Mouse (Mus musculus) forebrain, embryonic 12.5 days (tissue): ENCODE measurements at regions not wholly inside any gene's neighbourhood (a gene's known extent, or its start where the extent isn't known, plus 50 kb on each side); places are given as distances from the start of the nearest gene placed in this dataset.
A peak's percentile ranks its signal among the peaks of the same experiment; 100 is the strongest.

Experiments used
- ATAC-seq: fragments of 200-750 bp; cut with Nextera tagmentation; 2 replicates; pipeline ENCODE4 v1.8.0; 2017; ENCODE audit warnings: moderate TSS enrichment; ENCODE audit not compliant: low FRiP score
- H3K27ac ChIP-seq: fragments of 300-500 bp; sonication (generic); 2 replicates; pipeline ENCODE4 v1.5.1; 2016; ENCODE audit warnings: mild to moderate bottlenecking
- H3K27me3 ChIP-seq: fragments of 300-500 bp; sonication (generic); 2 replicates; pipeline ENCODE4 v1.6.1; 2016; ENCODE audit warnings: mild to moderate bottlenecking
- H3K36me3 ChIP-seq: fragments of 300-500 bp; sonication (generic); replicated peaks from 2 replicates; pipeline ENCODE4 v1.6.1; 2016; ENCODE audit warnings: mild to moderate bottlenecking
- H3K4me1 ChIP-seq: fragments of 300-500 bp; sonication (generic); 2 replicates; pipeline ENCODE4 v1.6.1; 2016
- H3K4me2 ChIP-seq: fragments of 300-500 bp; sonication (generic); 2 replicates; pipeline ENCODE4 v1.6.1; 2016; ENCODE audit warnings: mild to moderate bottlenecking, moderate library complexity
- H3K4me3 ChIP-seq: fragments of 300-500 bp; sonication (generic); replicated peaks from 2 replicates; pipeline ENCODE4 v1.5.1; 2016; ENCODE audit warnings: mild to moderate bottlenecking
- H3K9ac ChIP-seq: fragments of 300-500 bp; sonication (generic); 2 replicates; pipeline ENCODE4 v1.6.1; 2016; ENCODE audit warnings: mild to moderate bottlenecking
- H3K9me3 ChIP-seq: fragments of 300-500 bp; sonication (generic); 2 replicates; pipeline ENCODE4 v1.6.1; 2016
- WGBS: fragments of 180-500 bp; shearing (Covaris S2); methylation state at CpG from one replicate; pipeline ENCODE4 v1.1.7; 2016; 5-methylcytosine and 5-hydroxymethylcytosine counted together

GRCm38 (mm10) chr12:51047116-51047515 lies 300.7 kb upstream of the G2e3 start:
- Histone ChIP-seq H3K4me1 (0 out of 2 replicates have a peak, but pooled peaks cover 4% of the 10 kb centered on the region), H3K27me3 (no peaks in the 10 kb centered on the region), H3K9me3 (no peaks in the 10 kb centered on the region), H3K36me3 (no peaks in the 10 kb centered on the region), H3K27ac (no peak overlapping the region), H3K4me2 (no peak overlapping the region), H3K9ac (no peak overlapping the region), H3K4me3 (no peak overlapping the region)
- ATAC-seq, result no peak
- WGBS, result 66% methylated on average over 7 of the region's 7 CpGs

GRCm38 (mm10) chr12:51045437-51045836 lies 302.4 kb upstream of the G2e3 start:
- H3K27ac ChIP-seq, result no peak overlapping the region
- no peak overlapping the region for H3K4me3 ChIP-seq
- H3K36me3 ChIP-seq, result no peaks in the 10 kb centered on the region
- no peaks in the 10 kb centered on the region for H3K27me3 ChIP-seq
- H3K9ac ChIP-seq, result no peak overlapping the region
- no peak overlapping the region for H3K4me2 ChIP-seq
- 42% methylated on average over 9 of the region's 9 CpGs for WGBS
- no peak for ATAC-seq
- H3K4me1 ChIP-seq, result 0 out of 2 replicates have a peak, but pooled peaks cover 4% of the 10 kb centered on the region
- no peaks in the 10 kb centered on the region for H3K9me3 ChIP-seq

- Histone ChIP-seq H3K9ac (no peak overlapping the region), H3K36me3 (no peaks in the 10 kb centered on the region), H3K27ac (no peak overlapping the region), H3K4me2 (no peak overlapping the region), H3K27me3 (no peaks in the 10 kb centered on the region), H3K4me3 (no peak overlapping the region), H3K4me1 (0 out of 2 replicates have a peak, but pooled peaks cover 4% of the 10 kb centered on the region), H3K9me3 (no peaks in the 10 kb centered on the region)
- ATAC-seq, result no peak
- 67% methylated on average over 1 of the region's 1 CpGs for WGBS
These were observed 302.8 kb upstream of the G2e3 start for GRCm38 (mm10) chr12:51045020-51045419.

- Histone ChIP-seq H3K9ac (no peak overlapping the region), H3K4me1 (peaks cover 8% of the 10 kb centered on the region), H3K4me3 (no peak overlapping the region), H3K9me3 (no peaks in the 10 kb centered on the region), H3K27ac (no peak overlapping the region), H3K36me3 (no peaks in the 10 kb centered on the region), H3K27me3 (no peaks in the 10 kb centered on the region), H3K4me2 (no peak overlapping the region)
- 42% methylated on average over 2 of the region's 2 CpGs for WGBS
- no peak for ATAC-seq
These were observed 315.7 kb upstream of the G2e3 start for GRCm38 (mm10) chr12:51032193-51032592.

- ATAC-seq, result peak; percentile 73; the same call in 1 of the 2 replicates
- no peaks in the 10 kb centered on the region for H3K27me3 ChIP-seq
- H3K4me2 ChIP-seq, result peak overlapping the region; percentile 25; the same call in 1 of the 2 replicates
- H3K27ac ChIP-seq, result peak overlapping the region; percentile 50; the same call in 1 of the 2 replicates
- no peak overlapping the region for H3K9ac ChIP-seq
- peaks cover 8% of the 10 kb centered on the region for H3K4me1 ChIP-seq
- 27% methylated on average over 10 of the region's 10 CpGs for WGBS
- no peaks in the 10 kb centered on the region for H3K9me3 ChIP-seq
- H3K36me3 ChIP-seq, result no peaks in the 10 kb centered on the region
- no peak overlapping the region for H3K4me3 ChIP-seq
These were observed 319.2 kb upstream of the G2e3 start for GRCm38 (mm10) chr12:51028601-51029174.

GRCm38 (mm10) chr12:51026046-51026445 lies 321.8 kb upstream of the G2e3 start:
- Histone ChIP-seq H3K27me3 (no peaks in the 10 kb centered on the region), H3K4me3 (no peak overlapping the region), H3K36me3 (no peaks in the 10 kb centered on the region), H3K4me2 (no peak overlapping the region), H3K9ac (no peak overlapping the region), H3K27ac (no peak overlapping the region), H3K4me1 (peaks cover 8% of the 10 kb centered on the region), H3K9me3 (no peaks in the 10 kb centered on the region)
- 88% methylated on average over 5 of the region's 5 CpGs for WGBS
- ATAC-seq, result no peak

GRCm38 (mm10) chr12:51025531-51025930 lies 322.3 kb upstream of the G2e3 start:
- Histone ChIP-seq H3K4me3 (no peak overlapping the region), H3K27me3 (no peaks in the 10 kb centered on the region), H3K9ac (no peak overlapping the region), H3K36me3 (no peaks in the 10 kb centered on the region), H3K9me3 (no peaks in the 10 kb centered on the region), H3K4me2 (no peak overlapping the region), H3K4me1 (peaks cover 8% of the 10 kb centered on the region), H3K27ac (no peak overlapping the region)
- no peak for ATAC-seq
- WGBS, result 89% methylated on average over 3 of the region's 3 CpGs

GRCm38 (mm10) chr12:51024057-51024743 lies 323.7 kb upstream of the G2e3 start:
- WGBS, result 91% methylated on average over 3 of the region's 3 CpGs
- Histone ChIP-seq H3K36me3 (no peaks in the 10 kb centered on the region), H3K27me3 (no peaks in the 10 kb centered on the region), H3K27ac (no peak overlapping the region), H3K4me2 (no peak overlapping the region), H3K9ac (no peak overlapping the region), H3K9me3 (no peaks in the 10 kb centered on the region), H3K4me1 (peaks cover 8% of the 10 kb centered on the region), H3K4me3 (no peak overlapping the region)
- no peak; the same call in 1 of the 2 replicates for ATAC-seq

- no peak overlapping the region for H3K4me2 ChIP-seq
- no peaks in the 10 kb centered on the region for H3K36me3 ChIP-seq
- no peaks in the 10 kb centered on the region for H3K27me3 ChIP-seq
- no peak for ATAC-seq
- no peaks in the 10 kb centered on the region for H3K9me3 ChIP-seq
- no peak overlapping the region for H3K27ac ChIP-seq
- H3K9ac ChIP-seq, result no peak overlapping the region
- no peaks in the 10 kb centered on the region for H3K4me1 ChIP-seq
- H3K4me3 ChIP-seq, result no peak overlapping the region
- 89% methylated on average over 5 of the region's 5 CpGs for whole genome bisulfite sequencing
These were observed 329.7 kb upstream of the G2e3 start for GRCm38 (mm10) chr12:51018185-51018584.

GRCm38 (mm10) chr12:51016081-51016480 lies 331.8 kb upstream of the G2e3 start:
- H3K4me1 ChIP-seq, result no peaks in the 10 kb centered on the region
- H3K36me3 ChIP-seq, result no peaks in the 10 kb centered on the region
- ATAC-seq, result no peak
- no peaks in the 10 kb centered on the region for H3K9me3 ChIP-seq
- no peaks in the 10 kb centered on the region for H3K27me3 ChIP-seq
- H3K9ac ChIP-seq, result no peak overlapping the region
- WGBS, result 91% methylated on average over 6 of the region's 6 CpGs
- no peak overlapping the region for H3K27ac ChIP-seq
- no peak overlapping the region for H3K4me3 ChIP-seq
- H3K4me2 ChIP-seq, result no peak overlapping the region

- Histone ChIP-seq H3K4me3 (no peak overlapping the region), H3K27me3 (no peaks in the 10 kb centered on the region), H3K9me3 (0 out of 2 replicates have a peak, but pooled peaks cover 4% of the 10 kb centered on the region), H3K4me1 (peaks cover 6% of the 10 kb centered on the region; the same call in 1 of the 2 replicates), H3K36me3 (no peaks in the 10 kb centered on the region), H3K4me2 (no peak overlapping the region), H3K9ac (no peak overlapping the region), H3K27ac (no peak overlapping the region)
- 75% methylated on average over 4 of the region's 4 CpGs for WGBS
- ATAC-seq, result no peak
These were observed 338.2 kb upstream of the G2e3 start for GRCm38 (mm10) chr12:51009644-51010043.

GRCm38 (mm10) chr12:51001722-51002592 lies 345.9 kb upstream of the G2e3 start:
- peak; percentile 92 for ATAC-seq
- H3K4me2 ChIP-seq, result peak overlapping the region; percentile 38
- 4% methylated on average over 12 of the region's 12 CpGs for WGBS
- 0 out of 2 replicates have a peak overlapping the region, but pooled peaks have one; percentile 10 for H3K4me3 ChIP-seq
- no peaks in the 10 kb centered on the region for H3K27me3 ChIP-seq
- peak overlapping the region; percentile 92 for H3K27ac ChIP-seq
- H3K9ac ChIP-seq, result no peak overlapping the region
- peaks cover 52% of the 10 kb centered on the region for H3K4me1 ChIP-seq
- no peaks in the 10 kb centered on the region for H3K36me3 ChIP-seq
- H3K9me3 ChIP-seq, result no peaks in the 10 kb centered on the region
